Mouse (Mus musculus) urinary bladder, postnatal 10 days (tissue): Measurements from ENCODE around the gene Stfa1.
"Not testable (repeated sequence)": the region's sequence is repeated elsewhere in the genome, so short reads cannot be mapped to it uniquely, and the experiment has no call there.

ENCODE experiments used
- DNase-seq: peaks from one replicate; pipeline ENCODE4 v3.0.0; 2022; ENCODE audit warnings: low spot score

Gene Stfa1

DNA sequence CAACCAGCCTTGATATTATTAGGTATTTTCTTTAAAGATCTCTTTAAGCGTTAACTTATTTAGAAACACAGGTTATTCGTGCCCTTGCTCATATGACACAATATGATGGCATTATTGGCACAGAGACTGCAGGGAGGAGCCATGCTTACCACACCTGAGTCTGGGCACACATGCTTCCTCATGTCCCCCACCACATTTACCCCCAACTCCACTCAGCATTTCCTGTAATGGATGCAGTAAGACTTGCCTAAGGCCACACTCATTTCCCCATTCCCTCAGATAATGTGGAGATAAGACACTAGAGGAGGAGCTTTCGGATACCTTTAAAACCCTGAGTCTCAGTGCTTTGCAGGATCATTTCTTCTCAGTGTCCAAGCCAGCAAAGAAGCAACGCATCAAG, at the start of gene Stfa1:
Stfa1 (plus strand) TSS at position 156 of the 400 bp plus-strand sequence.
- not testable (repeated sequence) for DNase-seq

DNA sequence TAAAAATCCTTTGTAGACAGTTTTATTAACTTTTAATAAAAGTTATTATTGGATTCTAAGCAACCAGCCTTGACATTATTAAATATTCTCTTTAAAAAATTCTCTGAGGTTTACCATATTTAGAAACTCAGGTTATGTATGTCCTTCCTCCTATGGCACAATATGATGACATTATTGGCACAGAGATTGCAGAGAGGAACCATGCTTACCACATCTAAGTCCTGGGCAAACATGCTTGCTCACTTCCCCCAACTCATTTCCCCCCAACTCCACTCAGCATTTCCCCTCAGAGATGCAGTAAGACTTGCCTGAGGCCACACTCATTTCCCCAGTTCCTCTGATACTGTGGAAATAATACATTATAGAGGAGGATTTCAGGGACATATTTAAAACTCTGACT, 16.2 kb upstream of the Stfa1 start:
- DNase-seq, result not testable (repeated sequence)

DNA sequence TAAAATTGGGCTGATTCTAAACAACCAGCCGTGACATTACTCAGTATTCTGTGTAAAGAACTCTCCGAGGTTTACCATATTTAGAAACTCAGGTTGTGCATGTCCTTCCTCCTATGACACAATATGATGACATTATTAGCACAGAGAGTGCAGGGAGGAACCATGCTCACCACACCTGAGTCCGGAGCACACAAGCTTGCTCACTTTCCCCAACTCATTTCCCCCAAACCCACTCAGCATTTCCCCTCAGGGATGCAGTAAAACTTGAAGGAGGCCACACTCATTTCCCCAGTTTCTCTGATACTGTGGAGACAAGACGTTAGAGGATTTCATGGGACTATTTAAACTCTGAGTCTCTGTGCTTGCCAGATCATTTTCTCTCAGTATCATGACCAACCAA, 12.4 kb downstream of the Stfa1 start:
- DNase-seq, result no peak

DNA sequence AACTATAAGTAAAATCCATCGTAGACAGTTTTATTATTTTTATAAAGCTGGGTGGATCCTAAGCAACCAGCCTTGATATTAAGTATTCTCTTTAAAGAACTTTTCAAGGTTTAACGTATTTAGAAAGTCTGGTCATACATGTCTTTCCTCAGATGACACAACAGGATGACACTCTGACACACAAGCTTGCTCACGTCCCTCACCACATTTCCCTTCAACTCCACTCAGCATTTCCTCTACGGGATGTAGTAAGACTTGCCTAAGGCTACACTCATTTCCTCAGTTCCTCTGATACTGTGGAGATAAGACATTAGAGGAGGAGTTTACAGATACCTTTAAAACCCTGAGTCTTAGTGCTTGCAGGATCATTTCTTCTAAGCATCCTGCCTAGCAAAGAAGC, 30.9 kb downstream of the Stfa1 start:
- DNase-seq, result no peak

DNA sequence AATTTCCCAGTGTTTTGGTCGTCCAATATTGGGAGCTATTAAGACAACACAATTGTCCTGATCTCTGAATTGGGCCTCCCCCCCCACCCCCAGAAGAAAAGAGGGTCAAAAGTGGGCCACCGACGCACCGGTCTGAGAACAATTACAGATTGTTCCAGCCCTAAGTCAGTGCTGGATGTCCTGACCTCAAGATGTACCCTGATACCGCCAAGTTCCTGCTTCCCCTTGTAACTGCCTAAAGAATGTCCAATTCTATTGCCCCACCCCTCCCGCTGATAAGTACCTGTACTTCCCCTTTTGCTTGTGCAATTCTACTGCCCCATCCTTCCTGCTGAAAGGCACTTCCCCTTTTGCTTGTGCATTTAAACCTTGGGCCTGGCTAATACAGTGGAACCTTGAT, 39.4 kb downstream of the Stfa1 start:
- not testable (repeated sequence) for DNase-seq

DNA sequence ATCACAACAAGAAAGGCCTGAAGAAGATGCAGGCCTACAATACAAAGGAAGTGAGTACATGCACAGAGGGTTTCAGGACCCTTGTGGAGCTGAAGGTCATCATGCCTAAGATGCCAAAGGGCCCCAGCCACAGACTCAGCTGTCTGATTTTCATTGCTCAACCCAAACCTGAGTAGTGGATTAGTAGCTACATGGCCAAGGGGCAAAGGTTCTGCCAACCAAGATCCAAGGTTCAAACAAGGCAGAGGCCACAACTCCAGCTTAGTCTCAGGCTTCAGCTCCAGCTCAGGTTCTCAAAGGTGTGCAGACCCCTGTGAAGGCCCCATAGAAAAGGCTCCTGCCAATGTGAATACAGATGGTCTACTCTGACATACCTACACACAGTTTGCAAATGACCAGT, 42.5 kb downstream of the Stfa1 start:
- DNase-seq, result no peak

DNA sequence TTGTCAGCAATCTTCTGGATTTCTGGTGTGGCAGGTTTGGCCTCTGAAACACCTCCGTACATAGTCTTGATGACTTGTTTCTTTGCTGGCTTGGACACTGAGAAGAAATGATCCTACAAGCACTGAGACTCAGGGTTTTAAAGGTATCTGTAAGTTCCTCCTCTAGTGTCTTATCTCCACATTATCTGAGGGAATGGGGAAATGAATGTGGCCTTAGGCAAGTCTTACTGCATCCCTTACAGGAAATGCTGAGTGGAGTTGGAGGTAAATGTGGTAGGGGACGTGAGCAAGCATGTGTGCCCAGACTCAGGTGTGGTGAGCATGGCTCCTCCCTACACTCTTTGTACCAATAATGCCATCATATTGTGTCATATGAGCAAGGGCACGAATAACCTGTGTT, 57.5 kb downstream of the Stfa1 start, which contains the start of gene BC117090:
BC117090 (minus strand) TSS at position 101 of the 400 bp plus-strand sequence.
- DNase-seq, result no peak
